Mouse (Mus musculus): ENCODE data around the gene Ccdc30. TPM values are rescaled to one million over a fixed set of nuclear protein-coding genes. Genes with fewer than 3 reads are reported as not detected.
"Not testable (repeated sequence)": the region's sequence is repeated elsewhere in the genome, so short reads cannot be mapped to it uniquely, and the experiment has no call there.

Ccdc30 gene
- polyA plus RNA-seq, 2 experiments from 2014 or later: 4.9 to 8.4 TPM

DNA sequence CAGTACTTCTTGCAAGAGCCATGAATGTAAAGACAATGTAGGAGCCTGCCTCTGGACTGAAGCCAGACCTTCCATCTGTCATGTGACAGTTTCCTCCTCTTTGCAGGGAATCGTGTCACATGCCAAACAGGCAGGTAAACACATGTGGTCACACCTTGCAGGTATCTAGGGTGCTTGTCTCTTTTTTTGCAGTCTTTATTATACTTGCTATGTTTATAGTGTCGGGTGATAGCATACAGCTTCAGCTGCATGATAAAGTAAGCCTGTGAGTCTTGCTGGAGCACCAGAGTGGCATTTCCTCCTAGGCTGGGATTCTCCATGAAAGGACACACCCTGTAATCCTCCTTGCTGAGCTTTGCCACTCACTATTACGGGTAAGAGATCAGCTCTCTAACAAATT, 113.5 kb downstream of the Ccdc30 start:
- no peak for ATAC-seq

DNA sequence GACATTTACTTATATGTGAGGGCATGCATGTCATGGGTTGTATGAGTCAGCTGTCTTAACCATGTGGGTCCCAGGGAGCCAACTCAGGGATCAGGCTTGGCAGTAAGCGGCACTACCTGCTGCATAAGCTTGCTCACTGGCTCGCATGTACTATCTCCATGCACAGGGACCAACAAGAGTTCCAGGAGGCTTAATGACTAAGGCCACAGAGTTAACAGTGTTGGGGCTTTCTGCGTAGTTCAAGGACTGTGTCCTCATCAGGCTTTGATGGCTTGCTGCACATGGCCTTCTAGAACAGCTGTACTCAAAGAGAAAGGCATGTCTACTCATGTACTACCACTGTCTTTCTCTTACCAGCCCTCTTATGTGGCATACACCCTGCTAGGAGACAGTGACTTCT, 114.6 kb downstream of the Ccdc30 start:
- no peak for ATAC-seq

DNA sequence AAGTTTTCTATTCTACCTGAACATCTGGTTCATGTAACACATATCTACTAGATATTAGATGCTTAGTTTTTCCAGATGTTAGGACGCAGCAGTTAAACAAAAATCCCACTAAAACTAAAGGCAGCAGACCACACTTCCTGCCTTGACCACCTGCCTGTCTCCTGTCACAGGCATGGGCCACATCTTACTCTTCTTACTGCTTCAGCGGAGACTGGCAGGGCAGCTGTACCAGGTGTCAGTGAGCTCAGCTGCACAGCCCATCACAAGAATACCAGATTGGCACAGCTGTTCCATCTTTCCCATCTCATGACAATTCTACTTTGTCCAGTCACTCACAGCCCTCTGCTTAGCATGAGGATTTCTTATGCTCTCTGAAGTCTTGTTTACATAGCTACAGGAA, 118.0 kb downstream of the Ccdc30 start:
- ATAC-seq: no peak

DNA sequence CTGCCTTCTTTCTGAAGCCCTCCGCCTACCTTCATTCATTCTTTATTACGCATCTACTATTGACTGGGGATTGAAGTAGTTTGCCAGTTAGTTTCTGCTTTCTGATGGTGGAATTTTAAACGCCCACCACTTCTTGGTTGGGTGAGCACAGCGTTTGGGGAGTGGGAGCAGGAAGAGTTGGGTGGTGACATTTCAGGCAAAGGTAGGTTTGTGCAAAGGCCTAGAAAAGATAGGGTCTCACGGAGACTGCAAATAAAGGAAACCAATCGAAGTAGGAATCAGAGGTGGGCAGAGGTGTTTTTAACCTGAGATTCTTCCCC, 120.2 kb downstream of the Ccdc30 start:
- no peak for ATAC-seq

DNA sequence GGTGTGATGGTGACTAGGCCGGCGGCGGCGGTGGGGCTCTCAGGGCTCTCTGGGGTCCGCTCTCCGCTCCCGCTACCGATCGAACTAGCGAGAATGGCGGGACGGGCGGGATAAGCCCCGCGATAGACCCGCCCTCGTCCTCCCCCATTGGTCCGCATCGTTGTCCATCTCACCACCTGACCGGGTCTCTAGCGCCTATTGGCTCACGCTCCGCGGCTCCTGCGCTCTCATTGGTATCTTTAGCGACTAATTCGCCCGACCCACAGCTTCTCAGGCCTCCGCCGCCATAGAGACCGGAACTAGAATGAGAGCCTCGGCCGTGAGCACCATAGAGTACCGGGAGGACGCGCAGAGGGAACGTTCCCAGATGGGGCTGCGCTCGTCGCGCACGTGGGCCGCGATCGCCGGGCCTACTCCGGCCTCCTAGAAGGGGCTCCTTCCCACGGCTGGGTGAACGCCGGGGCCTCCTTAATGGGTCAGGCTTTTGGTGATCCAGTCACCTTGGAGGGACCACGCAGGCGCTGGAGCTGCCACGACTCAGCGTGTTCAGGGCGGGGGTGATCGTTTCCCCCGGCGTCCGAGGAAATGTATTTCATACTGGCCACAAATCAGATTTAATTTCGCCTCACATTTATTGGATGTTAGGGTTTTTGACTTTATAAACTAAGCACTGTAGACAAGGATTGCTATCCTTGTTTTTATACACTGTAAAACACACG, 120.7 kb downstream of the Ccdc30 start, which contains the start of gene Ybx1:
Ybx1 (minus strand) TSS at position 190 of the 719 bp plus-strand sequence.
- ATAC-seq: peak; percentile 98

DNA sequence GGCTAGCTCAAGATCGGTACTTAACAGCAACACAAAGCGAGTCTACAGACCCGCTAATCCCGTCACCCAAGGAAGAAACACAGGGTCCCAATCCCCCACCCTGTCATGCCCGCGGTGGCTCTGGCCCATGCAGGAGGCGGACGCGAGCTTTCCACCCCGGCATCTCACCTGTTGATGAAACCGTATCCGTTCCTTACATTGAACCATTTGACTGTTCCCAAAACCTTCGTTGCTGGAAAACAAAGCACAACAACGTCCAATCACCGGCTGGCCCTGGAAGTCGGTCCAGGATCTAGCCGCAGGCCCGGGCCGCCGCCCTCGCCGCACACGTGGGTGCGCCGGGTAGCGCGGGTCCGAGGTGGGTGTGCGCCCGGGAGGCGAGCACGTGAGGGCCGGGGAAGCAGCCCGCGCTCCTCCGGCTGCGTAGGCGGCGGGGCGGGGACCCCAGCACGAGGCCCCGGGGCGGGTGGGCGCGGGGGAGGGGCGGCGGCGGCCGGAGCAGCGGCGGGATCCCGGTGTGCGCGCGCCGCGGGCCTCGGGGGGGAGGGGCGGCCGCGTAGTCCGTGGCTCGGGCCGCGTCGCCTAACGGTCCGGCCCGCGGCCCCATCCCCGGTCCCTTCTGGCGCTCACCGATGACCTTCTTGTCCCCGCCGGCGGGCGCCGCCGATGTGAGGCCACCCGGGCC, 121.6 kb downstream of the Ccdc30 start:
- ATAC-seq: no peak

DNA sequence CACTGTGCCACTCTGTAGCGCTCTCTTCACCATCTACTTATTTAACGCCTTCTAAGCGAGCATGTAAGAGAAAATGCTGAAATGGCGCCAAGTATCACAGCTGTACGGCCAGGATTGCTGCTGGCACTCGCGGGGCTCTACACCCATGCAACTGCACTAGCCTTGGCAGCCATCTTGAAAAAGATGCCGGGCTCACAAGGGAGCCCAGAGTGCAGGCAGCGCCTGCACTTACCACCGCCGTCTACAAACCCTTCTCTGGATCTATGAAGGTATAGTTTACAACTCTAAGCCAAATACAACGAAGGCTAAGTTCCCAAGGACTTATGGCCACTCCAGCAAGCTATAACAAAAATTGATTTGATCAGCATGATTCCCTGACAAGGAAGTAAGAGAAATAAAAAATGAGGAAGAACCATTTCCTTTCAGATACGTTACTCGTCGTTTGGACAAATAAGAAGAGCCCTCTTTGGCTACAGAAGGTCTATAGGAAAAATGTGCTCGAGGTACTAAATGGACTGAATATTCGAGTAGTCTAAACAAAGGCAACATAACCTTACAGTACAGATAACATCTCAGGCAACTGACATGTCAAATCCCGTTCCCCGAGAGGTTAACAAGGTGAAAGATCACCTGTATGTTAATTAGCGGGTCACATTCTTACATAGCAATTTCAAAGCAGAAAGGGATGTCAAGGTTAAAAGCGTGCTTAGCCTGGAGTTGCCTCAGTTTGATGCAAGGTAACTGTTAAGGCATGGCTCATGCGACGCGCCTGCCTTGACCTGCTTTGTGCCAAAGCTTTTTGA, 122.3 kb downstream of the Ccdc30 start:
- ATAC-seq: no peak

DNA sequence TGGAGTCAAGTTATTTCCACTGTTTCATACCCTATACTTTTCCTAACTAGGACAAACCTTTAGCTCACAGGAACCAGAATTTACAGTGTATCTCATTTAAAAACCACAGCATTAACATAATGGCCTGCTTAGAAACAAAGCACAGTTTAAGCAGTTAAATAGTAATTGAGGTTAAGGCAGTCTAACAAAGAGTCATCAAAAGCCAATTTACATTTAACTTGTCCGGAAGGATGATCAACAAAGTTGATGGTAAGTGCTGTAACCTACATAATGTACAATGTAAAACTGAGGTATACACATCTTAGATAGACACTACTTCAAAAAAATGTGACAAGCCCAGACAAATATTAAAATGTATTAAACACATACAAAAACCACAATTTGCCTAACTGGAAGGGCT, 123.4 kb downstream of the Ccdc30 start:
- ATAC-seq: no peak

DNA sequence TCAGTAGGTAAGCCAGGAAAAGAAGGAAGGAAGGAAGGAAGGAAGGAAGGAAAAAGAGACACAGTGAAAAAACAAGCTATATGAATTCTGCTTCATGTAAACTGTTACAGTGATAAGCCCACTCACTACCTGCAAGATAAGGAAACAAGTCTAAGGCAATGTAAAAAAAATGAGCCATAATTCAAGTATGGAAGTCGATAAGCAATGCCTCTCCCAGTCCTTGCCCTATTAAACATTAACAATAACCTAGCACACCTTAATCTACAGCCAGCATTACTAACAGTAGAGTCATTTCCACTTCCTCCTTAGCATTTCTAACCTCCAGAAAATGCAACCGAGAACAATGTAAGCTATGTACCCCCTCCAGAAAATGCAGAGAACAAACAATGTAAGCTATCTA, 130.0 kb downstream of the Ccdc30 start:
- no peak for ATAC-seq

DNA sequence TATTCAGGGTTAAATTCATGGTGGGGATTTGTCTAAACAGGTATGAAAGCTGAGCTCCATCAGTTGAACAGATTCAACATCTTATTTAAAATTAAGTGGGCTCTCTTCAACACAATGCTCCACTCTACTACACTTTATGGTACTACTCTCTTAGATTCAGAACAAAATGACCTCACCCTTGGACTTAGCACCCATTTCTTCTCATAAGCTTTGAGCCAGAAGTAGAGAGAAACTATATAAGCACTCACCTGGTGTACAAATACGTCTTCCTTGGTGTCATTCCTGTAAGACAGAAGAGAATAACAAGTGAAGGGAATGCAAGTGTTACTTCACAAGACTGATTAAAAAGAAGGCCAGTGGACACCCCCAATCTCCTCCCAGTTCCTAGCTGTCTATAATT, 130.5 kb downstream of the Ccdc30 start:
- ATAC-seq: no peak

DNA sequence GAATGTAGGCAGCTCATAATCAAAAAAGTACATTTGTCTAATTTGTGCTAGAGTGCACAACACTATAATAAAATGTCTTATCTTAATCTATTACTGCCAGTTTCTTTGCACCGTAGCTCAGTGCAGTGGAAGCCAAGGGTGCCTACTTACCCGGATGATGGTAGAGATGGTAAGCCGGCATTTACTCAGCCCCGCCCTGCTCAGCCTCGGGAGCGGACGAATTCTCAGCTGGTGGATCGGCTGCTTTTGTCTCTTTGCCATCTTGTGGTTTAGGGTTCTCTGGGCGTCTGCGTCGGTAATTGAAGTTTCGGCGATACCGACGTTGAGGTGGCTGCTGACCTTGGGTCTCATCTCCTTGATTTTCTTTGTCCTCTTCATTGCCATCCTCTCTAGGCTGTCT, 136.5 kb downstream of the Ccdc30 start:
- not testable (repeated sequence) for ATAC-seq

DNA sequence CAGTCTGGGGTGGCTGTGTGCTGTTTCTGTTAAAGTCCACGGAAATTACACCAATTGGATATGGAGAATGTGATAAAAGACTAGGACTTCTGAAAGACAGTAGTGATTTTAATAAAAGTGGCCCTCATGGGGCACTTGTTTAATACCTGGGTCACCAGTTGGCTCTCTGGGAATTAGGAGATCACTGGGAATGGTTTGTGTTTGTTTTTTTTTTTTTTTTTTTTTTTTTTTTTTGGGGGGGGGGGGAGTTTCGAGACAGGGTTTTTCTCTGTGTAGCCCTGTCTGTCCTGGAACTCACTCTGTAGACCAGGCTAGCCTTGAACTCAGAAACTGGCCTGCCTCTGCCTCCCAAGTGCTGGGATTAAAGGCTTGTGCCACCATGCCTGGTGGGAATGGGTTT, 139.6 kb downstream of the Ccdc30 start:
- ATAC-seq: no peak

DNA sequence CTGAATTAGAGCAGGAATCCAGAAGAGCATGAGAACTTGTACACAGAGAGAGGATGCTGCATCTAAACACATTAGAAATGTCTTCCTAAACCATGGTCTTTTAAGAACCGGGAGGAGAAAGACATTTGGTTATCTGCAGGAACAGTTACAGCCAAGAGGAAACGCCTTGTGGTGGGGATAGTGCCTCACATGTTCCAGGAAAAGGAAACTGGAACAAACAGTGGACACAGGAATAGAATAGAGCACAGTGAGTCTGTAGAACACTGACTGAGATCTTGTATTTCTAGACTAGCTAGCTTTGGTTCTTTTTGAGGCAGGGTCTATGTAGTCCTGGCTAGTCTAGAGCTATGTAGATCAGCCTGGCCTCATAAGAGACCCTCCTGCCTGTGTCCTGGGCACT, 140.1 kb downstream of the Ccdc30 start:
- no peak for ATAC-seq

DNA sequence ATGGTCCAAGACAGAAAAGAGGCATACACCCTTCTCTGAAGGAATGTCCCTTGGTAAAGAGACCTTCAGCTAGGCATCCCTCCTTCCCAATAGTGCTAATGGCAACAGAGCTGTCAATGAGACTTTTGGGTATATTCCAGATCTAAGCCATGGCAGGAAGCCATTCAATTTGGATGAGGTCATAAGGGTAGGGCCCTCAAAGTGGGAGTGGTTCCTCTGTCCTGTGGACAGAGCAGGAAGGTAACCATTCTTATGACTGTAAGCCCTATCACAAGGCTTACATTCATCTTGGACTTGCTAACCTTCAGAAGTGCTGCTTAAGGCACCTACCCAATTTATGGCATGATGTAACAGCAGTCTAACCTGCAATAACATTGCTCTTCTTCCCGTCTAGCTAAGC, 140.7 kb downstream of the Ccdc30 start:
- no peak for ATAC-seq

Other genes with a start within 250 kb of the Ccdc30 start
- gene Zfp691, start 241.3 kb downstream of the Ccdc30 start, polyA plus RNA-seq (2017; shearing (Covaris generic)): 1 to 10 TPM; 4.6 to 5.9 TPM
- 1 to 10 TPM in 1 of 2 experiments, not detected in 1; 1.1 TPM for gene Ermap, start 225.5 kb downstream of the Ccdc30 start, polyA plus RNA-seq (2017; shearing (Covaris generic))
- gene Svbp, start 220.2 kb downstream of the Ccdc30 start, polyA plus RNA-seq (2017; shearing (Covaris generic)): 10 to 100 TPM; 63.6 to 67.8 TPM
- under 1 TPM in 1 of 2 experiments, not detected in 1; 0.26 TPM for gene Tmem269, start 197.3 kb downstream of the Ccdc30 start, polyA plus RNA-seq (2017; shearing (Covaris generic))
- gene AU022252, start 182.8 kb downstream of the Ccdc30 start, polyA plus RNA-seq (2017; shearing (Covaris generic)): 1 to 10 TPM; 8.0 to 9.2 TPM
- 1 to 10 TPM; 1.1 to 1.6 TPM for gene P3h1, start 182.6 kb downstream of the Ccdc30 start, polyA plus RNA-seq (2017; shearing (Covaris generic))
- not detected for gene Cldn19, start 160.1 kb downstream of the Ccdc30 start, polyA plus RNA-seq (2017; shearing (Covaris generic))
- gene Ybx1, start 120.9 kb downstream of the Ccdc30 start, polyA plus RNA-seq (2017; shearing (Covaris generic)): 100 to 1,000 TPM; 172 to 180 TPM
- 10 to 100 TPM; 38.7 to 42.8 TPM for gene Ppih, start 95.0 kb downstream of the Ccdc30 start, polyA plus RNA-seq (2017; shearing (Covaris generic))
- 10 to 100 TPM; 57.1 to 59.9 TPM for gene Ppcs, start 6.9 kb upstream of the Ccdc30 start, polyA plus RNA-seq (2017; shearing (Covaris generic))
- not detected for gene Zmynd12, start 7.3 kb upstream of the Ccdc30 start, polyA plus RNA-seq (2017; shearing (Covaris generic))
- under 1 TPM; 0.14 to 0.19 TPM for gene Rimkla, start 77.1 kb upstream of the Ccdc30 start, polyA plus RNA-seq (2017; shearing (Covaris generic))
- 10 to 100 TPM in 1 of 2 experiments, 1 to 10 TPM in 1; 9.4 to 11.7 TPM for gene Foxj3, start 121.5 kb upstream of the Ccdc30 start, polyA plus RNA-seq (2017; shearing (Covaris generic))
- 1 to 10 TPM; 1.4 to 1.8 TPM for gene Frg2f1, start 124.0 kb upstream of the Ccdc30 start, polyA plus RNA-seq (2017; shearing (Covaris generic))
- gene Guca2a, start 222.2 kb upstream of the Ccdc30 start, polyA plus RNA-seq (2017; shearing (Covaris generic)): not detected
- gene Guca2b, start 243.4 kb upstream of the Ccdc30 start, polyA plus RNA-seq (2017; shearing (Covaris generic)): not detected